Mouse (Mus musculus): ENCODE data around the gene Armcx3. TPM values are rescaled to one million over a fixed set of nuclear protein-coding genes. Genes with fewer than 3 reads are reported as not detected.
"Not testable (repeated sequence)": the region's sequence is repeated elsewhere in the genome, so short reads cannot be mapped to it uniquely, and the experiment has no call there.

Armcx3 gene
- polyA plus RNA-seq, 1 experiment, result 5.8 TPM

- no peaks in the 10 kb centered on the region for H3K36me3 ChIP-seq (ENCODE audit: control insufficient read depth, insufficient read depth, low read length)
- WGBS, result 60% methylated on average over 4 of the region's 4 CpGs
- no peak overlapping the region for H3K27ac ChIP-seq (ENCODE audit: control insufficient read depth, insufficient read depth, low read length)
- TF ChIP-seq POLR2A (IDR thresholded peaks at IDR 0.05; ENCODE audit: control insufficient read depth, extremely low read depth, insufficient read depth, low read length, poor library complexity) (no peak), CTCF (IDR thresholded peaks at IDR 0.05; ENCODE audit: borderline replicate concordance, control insufficient read depth, extremely low read depth, insufficient read depth, low read length, poor library complexity) (no peak)
- no peak overlapping the region for H3K4me3 ChIP-seq (ENCODE audit: control insufficient read depth, insufficient read depth, low read length)
- no peaks in the 10 kb centered on the region for H3K27me3 ChIP-seq (ENCODE audit: control insufficient read depth, insufficient read depth, low read length)
- no peak for DNase-seq
- H3K4me1 ChIP-seq (replicated peaks; ENCODE audit: control insufficient read depth, insufficient read depth, low read length), result peaks cover 6% of the 10 kb centered on the region
Measured at GRCm38 (mm10) chrX:134752584-134752983, 3.8 kb upstream of the Armcx3 start.

GRCm38 (mm10) chrX:134757293-134757995 lies 1.0 kb downstream of the Armcx3 start:
- Histone ChIP-seq H3K36me3 (ENCODE audit: control insufficient read depth, insufficient read depth, low read length) (no peaks in the 10 kb centered on the region), H3K4me1 (replicated peaks; ENCODE audit: control insufficient read depth, insufficient read depth, low read length) (peaks cover 4% of the 10 kb centered on the region), H3K4me3 (ENCODE audit: control insufficient read depth, insufficient read depth, low read length) (peak overlapping the region; percentile 99), H3K27ac (ENCODE audit: control insufficient read depth, insufficient read depth, low read length) (no peak overlapping the region), H3K27me3 (ENCODE audit: control insufficient read depth, insufficient read depth, low read length) (no peaks in the 10 kb centered on the region)
- WGBS, result 14% methylated on average over 13 of the region's 13 CpGs
- no peak for DNase-seq
- no peak for TF ChIP-seq POLR2A (IDR thresholded peaks at IDR 0.05; ENCODE audit: control insufficient read depth, extremely low read depth, insufficient read depth, low read length, poor library complexity)
- no peak for TF ChIP-seq CTCF (IDR thresholded peaks at IDR 0.05; ENCODE audit: borderline replicate concordance, control insufficient read depth, extremely low read depth, insufficient read depth, low read length, poor library complexity)

DNA sequence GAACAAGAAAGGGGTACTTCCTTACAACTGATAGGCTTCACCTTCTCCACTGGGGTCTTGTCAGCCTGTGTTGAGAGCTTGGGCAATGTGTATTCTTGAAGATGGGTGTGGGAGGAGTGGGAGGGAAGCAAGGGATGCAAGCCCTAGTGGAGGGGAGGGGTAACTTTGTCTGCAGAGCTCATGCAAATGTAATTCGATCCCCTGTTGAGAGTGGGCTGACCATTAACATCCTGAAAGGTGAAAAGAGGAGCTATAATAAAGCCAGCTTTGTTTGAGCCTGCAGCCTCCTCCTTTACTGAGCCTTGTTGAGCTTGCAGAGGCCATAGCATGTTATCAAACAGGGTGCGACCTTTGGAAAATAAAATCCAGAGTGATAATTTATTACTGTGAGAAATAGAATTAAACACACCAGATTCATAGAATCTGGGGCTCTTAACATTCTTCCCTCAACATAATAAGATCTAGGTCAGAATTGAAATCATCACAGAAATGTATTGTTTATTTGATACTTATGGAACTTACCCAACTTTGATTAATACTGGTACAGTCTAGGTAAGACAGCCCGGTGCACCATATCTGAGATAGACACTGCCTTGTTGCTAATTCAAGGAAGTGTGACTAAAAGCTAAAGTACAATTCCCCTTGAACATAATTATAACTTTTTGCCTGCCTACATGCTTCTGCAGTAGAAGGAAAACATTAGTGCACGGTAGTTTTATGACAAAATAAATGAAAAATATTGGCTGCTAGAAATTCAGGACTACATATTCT lies 7.2 kb downstream of the Armcx3 start:
- H3K4me3 ChIP-seq (ENCODE audit: control insufficient read depth, insufficient read depth, low read length); H3K27me3 ChIP-seq (ENCODE audit: control insufficient read depth, insufficient read depth, low read length); H3K4me1 ChIP-seq (replicated peaks; ENCODE audit: control insufficient read depth, insufficient read depth, low read length); H3K27ac ChIP-seq (ENCODE audit: control insufficient read depth, insufficient read depth, low read length); DNase-seq; H3K36me3 ChIP-seq (ENCODE audit: control insufficient read depth, insufficient read depth, low read length): not testable (repeated sequence)
- WGBS, result 73% methylated on average over 4 of the region's 4 CpGs

- Histone ChIP-seq H3K4me3 (ENCODE audit: control insufficient read depth, insufficient read depth, low read length) (no peak overlapping the region), H3K36me3 (ENCODE audit: control insufficient read depth, insufficient read depth, low read length) (no peaks in the 10 kb centered on the region), H3K27ac (ENCODE audit: control insufficient read depth, insufficient read depth, low read length) (no peak overlapping the region), H3K4me1 (replicated peaks; ENCODE audit: control insufficient read depth, insufficient read depth, low read length) (no peaks in the 10 kb centered on the region), H3K27me3 (ENCODE audit: control insufficient read depth, insufficient read depth, low read length) (no peaks in the 10 kb centered on the region)
- TF ChIP-seq POLR2A (IDR thresholded peaks at IDR 0.05; ENCODE audit: control insufficient read depth, extremely low read depth, insufficient read depth, low read length, poor library complexity) (no peak), CTCF (IDR thresholded peaks at IDR 0.05; ENCODE audit: borderline replicate concordance, control insufficient read depth, extremely low read depth, insufficient read depth, low read length, poor library complexity) (no peak)
- no peak for DNase-seq
- WGBS, result 82% methylated on average over 4 of the region's 4 CpGs
Measured at GRCm38 (mm10) chrX:134787728-134788127, 31.3 kb downstream of the Armcx3 start.

- peak overlapping the region; percentile 54 for H3K4me3 ChIP-seq (ENCODE audit: control insufficient read depth, insufficient read depth, low read length)
- TF ChIP-seq CTCF (IDR thresholded peaks at IDR 0.05; ENCODE audit: borderline replicate concordance, control insufficient read depth, extremely low read depth, insufficient read depth, low read length, poor library complexity) (no peak), POLR2A (IDR thresholded peaks at IDR 0.05; ENCODE audit: control insufficient read depth, extremely low read depth, insufficient read depth, low read length, poor library complexity) (no peak)
- DNase-seq, result peak; percentile 21
- no peaks in the 10 kb centered on the region for H3K36me3 ChIP-seq (ENCODE audit: control insufficient read depth, insufficient read depth, low read length)
- H3K4me1 ChIP-seq (replicated peaks; ENCODE audit: control insufficient read depth, insufficient read depth, low read length), result peaks cover 8% of the 10 kb centered on the region
- WGBS, result 7% methylated on average over 27 of the region's 28 CpGs
- H3K27me3 ChIP-seq (ENCODE audit: control insufficient read depth, insufficient read depth, low read length), result no peaks in the 10 kb centered on the region
- no peak overlapping the region for H3K27ac ChIP-seq (ENCODE audit: control insufficient read depth, insufficient read depth, low read length)
Measured at GRCm38 (mm10) chrX:134807833-134808754, 51.7 kb downstream of the Armcx3 start.

- Histone ChIP-seq H3K27me3 (ENCODE audit: control insufficient read depth, insufficient read depth, low read length) (no peaks in the 10 kb centered on the region), H3K4me3 (ENCODE audit: control insufficient read depth, insufficient read depth, low read length) (peak within 1 kb of the TSS; percentile 54), H3K27ac (ENCODE audit: control insufficient read depth, insufficient read depth, low read length) (no peak within 1 kb of the TSS), H3K4me1 (replicated peaks; ENCODE audit: control insufficient read depth, insufficient read depth, low read length) (peaks cover 8% of the 10 kb centered on the region), H3K36me3 (ENCODE audit: control insufficient read depth, insufficient read depth, low read length) (no peaks in the 10 kb centered on the region)
- peak; percentile 43 for DNase-seq
- WGBS, result 1% methylated on average over 16 of the region's 16 CpGs
- no peak for TF ChIP-seq CTCF (IDR thresholded peaks at IDR 0.05; ENCODE audit: borderline replicate concordance, control insufficient read depth, extremely low read depth, insufficient read depth, low read length, poor library complexity)
- TF ChIP-seq POLR2A (IDR thresholded peaks at IDR 0.05; ENCODE audit: control insufficient read depth, extremely low read depth, insufficient read depth, low read length, poor library complexity), result no peak
Measured at GRCm38 (mm10) chrX:134808755-134809224, 52.4 kb downstream of the Armcx3 start, which contains the start of gene Armcx2. TSS of gene Armcx2 (minus strand) at chrX:134809221.

Other genes with a start within 250 kb of the Armcx3 start
- 1.8 TPM in 2 replicates for gene Timm8a1, start 214.7 kb upstream of the Armcx3 start, polyA plus RNA-seq (2012; rRNA removed)
- gene Btk, start 173.0 kb upstream of the Armcx3 start, polyA plus RNA-seq (2012; rRNA removed), result 1.4 and 1.5 TPM in 2 replicates
- 157 and 177 TPM in 2 replicates for gene Rpl36a, start 170.9 kb upstream of the Armcx3 start, polyA plus RNA-seq (2012; rRNA removed)
- 2.0 TPM in 2 replicates for gene Gla, start 155.5 kb upstream of the Armcx3 start, polyA plus RNA-seq (2012; rRNA removed)
- gene Hnrnph2, start 155.4 kb upstream of the Armcx3 start, polyA plus RNA-seq (2012; rRNA removed), result 15.9 and 18.2 TPM in 2 replicates
- gene Armcx4, start 70.1 kb upstream of the Armcx3 start, polyA plus RNA-seq (2012; rRNA removed), result 0.70 and 0.73 TPM in 2 replicates
- 2.8 TPM in 2 replicates for gene Armcx1, start 38.6 kb upstream of the Armcx3 start, polyA plus RNA-seq (2012; rRNA removed)
- gene Armcx6, start 5.2 kb upstream of the Armcx3 start, polyA plus RNA-seq (2012; rRNA removed), result 3.4 and 4.0 TPM in 2 replicates
- 15.9 and 16.9 TPM in 2 replicates for gene Armcx2, start 52.6 kb downstream of the Armcx3 start, polyA plus RNA-seq (2012; rRNA removed)
- 0.11 TPM in 1 of 2 replicates, not detected in the other for gene Nxf2, start 208.2 kb downstream of the Armcx3 start, polyA plus RNA-seq (2012; rRNA removed)

Data from thymus, adult 2 months (tissue).